Mouse (Mus musculus): ENCODE data around the gene Sik2. TPM values are rescaled to one million over a fixed set of nuclear protein-coding genes. Genes with fewer than 3 reads are reported as not detected.

The Sik2 gene
- polyA plus RNA-seq, 1 experiment from 2014 or later: 15.2 TPM

GRCm38 (mm10) chr9:50941804-50942401 is 67.0 kb downstream of the Sik2 start:
- ATAC-seq (ENCODE audit: low FRiP score, low read depth): no peak
- Histone ChIP-seq H3K4me2 (no peak overlapping the region), H3K9ac (no peak overlapping the region), H3K4me1 (replicated peaks) (no peaks in the 10 kb centered on the region), H3K27ac (replicated peaks) (no peak overlapping the region), H3K27me3 (no peaks in the 10 kb centered on the region), H3K36me3 (no peaks in the 10 kb centered on the region), H3K9me3 (no peaks in the 10 kb centered on the region), H3K4me3 (no peak overlapping the region)
- 90% methylated on average over 3 of the region's 3 CpGs for WGBS

- no peak overlapping the region for H3K4me3 ChIP-seq
- H3K9ac ChIP-seq: no peak overlapping the region
- no peaks in the 10 kb centered on the region for H3K27me3 ChIP-seq
- peaks cover 31% of the 10 kb centered on the region for H3K36me3 ChIP-seq
- no peaks in the 10 kb centered on the region for H3K4me1 ChIP-seq (replicated peaks)
- H3K9me3 ChIP-seq: no peaks in the 10 kb centered on the region
- H3K4me2 ChIP-seq: no peak overlapping the region
- H3K27ac ChIP-seq (replicated peaks): no peak overlapping the region
- no peak for ATAC-seq (ENCODE audit: low FRiP score, low read depth)
These were observed 78.9 kb downstream of the Sik2 start for GRCm38 (mm10) chr9:50929986-50930385.

- H3K27me3 ChIP-seq: no peaks in the 10 kb centered on the region
- H3K27ac ChIP-seq (replicated peaks): no peak overlapping the region
- H3K4me3 ChIP-seq: no peak overlapping the region
- ATAC-seq (ENCODE audit: low FRiP score, low read depth): no peak
- H3K4me1 ChIP-seq (replicated peaks): no peaks in the 10 kb centered on the region
- H3K36me3 ChIP-seq: 0 out of 2 replicates have a peak, but pooled peaks cover 8% of the 10 kb centered on the region
- no peak overlapping the region for H3K4me2 ChIP-seq
- no peaks in the 10 kb centered on the region for H3K9me3 ChIP-seq
- H3K9ac ChIP-seq: no peak overlapping the region
- 94% methylated on average over 4 of the region's 4 CpGs for WGBS
These were observed 83.1 kb downstream of the Sik2 start for GRCm38 (mm10) chr9:50925801-50926200.

- 0 out of 2 replicates have a peak, but pooled peaks cover 7% of the 10 kb centered on the region for H3K36me3 ChIP-seq
- no peak for ATAC-seq (ENCODE audit: low FRiP score, low read depth)
- H3K4me2 ChIP-seq: no peak overlapping the region
- no peaks in the 10 kb centered on the region for H3K27me3 ChIP-seq
- no peaks in the 10 kb centered on the region for H3K4me1 ChIP-seq (replicated peaks)
- no peaks in the 10 kb centered on the region for H3K9me3 ChIP-seq
- H3K27ac ChIP-seq (replicated peaks): no peak overlapping the region
- no peak overlapping the region for H3K4me3 ChIP-seq
- H3K9ac ChIP-seq: no peak overlapping the region
These were observed 84.4 kb downstream of the Sik2 start for GRCm38 (mm10) chr9:50924454-50924853.

GRCm38 (mm10) chr9:50922363-50923153 is 86.3 kb downstream of the Sik2 start:
- H3K27ac ChIP-seq (replicated peaks): no peak overlapping the region
- H3K4me1 ChIP-seq (replicated peaks): no peaks in the 10 kb centered on the region
- H3K9me3 ChIP-seq: no peaks in the 10 kb centered on the region
- no peak overlapping the region for H3K9ac ChIP-seq
- no peak for ATAC-seq (ENCODE audit: low FRiP score, low read depth)
- 76% methylated on average over 5 of the region's 5 CpGs for WGBS
- H3K4me2 ChIP-seq: no peak overlapping the region
- H3K4me3 ChIP-seq: no peak overlapping the region
- H3K36me3 ChIP-seq: no peaks in the 10 kb centered on the region
- H3K27me3 ChIP-seq: no peaks in the 10 kb centered on the region

- no peak overlapping the region for H3K27ac ChIP-seq (replicated peaks)
- no peak overlapping the region for H3K4me2 ChIP-seq
- no peak overlapping the region for H3K4me3 ChIP-seq
- 90% methylated on average over 3 of the region's 3 CpGs for WGBS
- H3K36me3 ChIP-seq: no peaks in the 10 kb centered on the region
- H3K9me3 ChIP-seq: no peaks in the 10 kb centered on the region
- H3K4me1 ChIP-seq (replicated peaks): no peaks in the 10 kb centered on the region
- no peak overlapping the region for H3K9ac ChIP-seq
- ATAC-seq (ENCODE audit: low FRiP score, low read depth): no peak
- no peaks in the 10 kb centered on the region for H3K27me3 ChIP-seq
These were observed 87.7 kb downstream of the Sik2 start for GRCm38 (mm10) chr9:50920933-50921895.

GRCm38 (mm10) chr9:50919554-50919953 is 89.3 kb downstream of the Sik2 start:
- no peaks in the 10 kb centered on the region for H3K9me3 ChIP-seq
- ATAC-seq (ENCODE audit: low FRiP score, low read depth): no peak
- no peak overlapping the region for H3K4me2 ChIP-seq
- H3K27me3 ChIP-seq: no peaks in the 10 kb centered on the region
- no peak overlapping the region for H3K27ac ChIP-seq (replicated peaks)
- 97% methylated on average over 2 of the region's 2 CpGs for WGBS
- H3K4me3 ChIP-seq: no peak overlapping the region
- H3K9ac ChIP-seq: no peak overlapping the region
- H3K4me1 ChIP-seq (replicated peaks): no peaks in the 10 kb centered on the region
- H3K36me3 ChIP-seq: no peaks in the 10 kb centered on the region

- H3K27me3 ChIP-seq: no peaks in the 10 kb centered on the region
- H3K9ac ChIP-seq: no peak overlapping the region
- no peak for ATAC-seq (ENCODE audit: low FRiP score, low read depth)
- no peak overlapping the region for H3K27ac ChIP-seq (replicated peaks)
- H3K4me1 ChIP-seq (replicated peaks): no peaks in the 10 kb centered on the region
- no peaks in the 10 kb centered on the region for H3K9me3 ChIP-seq
- no peak overlapping the region for H3K4me2 ChIP-seq
- WGBS: 87% methylated on average over 3 of the region's 3 CpGs
- no peak overlapping the region for H3K4me3 ChIP-seq
- H3K36me3 ChIP-seq: no peaks in the 10 kb centered on the region
These were observed 90.7 kb downstream of the Sik2 start for GRCm38 (mm10) chr9:50918131-50918530.

- Histone ChIP-seq H3K27me3 (no peaks in the 10 kb centered on the region), H3K36me3 (0 out of 2 replicates have a peak, but pooled peaks cover 15% of the 10 kb centered on the region), H3K9ac (no peak overlapping the region), H3K9me3 (no peaks in the 10 kb centered on the region), H3K27ac (replicated peaks) (no peak overlapping the region), H3K4me2 (no peak overlapping the region), H3K4me3 (no peak overlapping the region), H3K4me1 (replicated peaks) (no peaks in the 10 kb centered on the region)
- WGBS: 88% methylated on average over 7 of the region's 7 CpGs
- no peak for ATAC-seq (ENCODE audit: low FRiP score, low read depth)
These were observed 96.9 kb downstream of the Sik2 start for GRCm38 (mm10) chr9:50911861-50912515.

- Histone ChIP-seq H3K36me3 (no peaks in the 10 kb centered on the region), H3K27ac (replicated peaks) (no peak overlapping the region), H3K9me3 (no peaks in the 10 kb centered on the region), H3K27me3 (no peaks in the 10 kb centered on the region), H3K4me2 (no peak overlapping the region), H3K9ac (no peak overlapping the region), H3K4me3 (no peak overlapping the region), H3K4me1 (replicated peaks) (peaks cover 4% of the 10 kb centered on the region)
- 90% methylated on average over 3 of the region's 3 CpGs for WGBS
- ATAC-seq (ENCODE audit: low FRiP score, low read depth): no peak
These were observed 103.6 kb downstream of the Sik2 start for GRCm38 (mm10) chr9:50905321-50905720.

- Histone ChIP-seq H3K4me2 (no peak overlapping the region), H3K9me3 (no peaks in the 10 kb centered on the region), H3K4me1 (replicated peaks) (peaks cover 7% of the 10 kb centered on the region), H3K9ac (no peak overlapping the region), H3K27me3 (no peaks in the 10 kb centered on the region), H3K4me3 (no peak overlapping the region), H3K27ac (replicated peaks) (no peak overlapping the region), H3K36me3 (no peaks in the 10 kb centered on the region)
- 77% methylated on average over 6 of the region's 6 CpGs for WGBS
- ATAC-seq (ENCODE audit: low FRiP score, low read depth): no peak
These were observed 104.6 kb downstream of the Sik2 start for GRCm38 (mm10) chr9:50904196-50904847.
